Mouse (Mus musculus): ENCODE measurements around the gene Ces1a.

Ces1a gene

DNA sequence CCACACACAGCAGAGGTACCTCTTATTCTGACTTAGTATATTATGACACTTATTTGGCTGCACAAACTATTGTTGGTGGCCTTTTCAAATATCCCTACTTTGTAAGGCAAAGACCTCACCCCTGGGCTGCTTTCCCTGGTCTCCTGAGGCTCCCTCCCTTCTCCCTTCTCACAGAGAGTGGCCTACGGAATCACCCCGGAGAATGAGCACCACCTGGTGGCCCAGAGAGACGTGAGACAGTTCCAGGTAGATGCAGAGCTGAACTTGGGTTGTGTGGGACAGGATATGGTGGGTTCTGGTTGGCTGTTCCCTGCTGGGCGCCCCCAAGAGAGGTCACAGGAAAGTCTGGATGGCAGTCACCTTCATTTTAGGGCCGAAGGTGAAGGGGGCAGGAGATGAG lies 51.2 kb downstream of the Ces1a start:
- DNase-seq (ENCODE audit: low read depth, low spot score), result peak; percentile 42

DNA sequence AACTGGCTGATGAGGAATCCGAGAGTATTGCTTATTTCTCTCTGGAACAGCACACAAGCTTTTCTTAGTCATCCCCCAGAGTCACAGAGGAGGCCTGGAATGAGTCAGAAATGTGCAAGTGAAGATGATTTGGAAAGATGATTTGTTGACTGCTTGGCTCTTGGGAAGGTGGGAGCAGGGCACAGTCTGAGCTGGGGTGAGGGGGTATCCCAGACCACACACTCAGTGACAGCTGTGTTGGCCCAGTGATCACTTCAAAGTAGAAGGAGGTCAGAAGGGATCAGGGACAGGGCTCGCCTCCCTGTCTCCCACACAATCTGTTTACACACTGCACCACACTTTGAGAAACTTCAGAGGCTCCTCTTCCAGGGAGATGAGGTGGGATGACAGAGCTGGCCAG lies 63.6 kb downstream of the Ces1a start:
- no peak for DNase-seq (ENCODE audit: low read depth, low spot score)

- no peak for DNase-seq (ENCODE audit: low read depth, low spot score)
Observed at GRCm38 (mm10) chr8:92982491-92982890, 65.5 kb downstream of the Ces1a start.

DNA sequence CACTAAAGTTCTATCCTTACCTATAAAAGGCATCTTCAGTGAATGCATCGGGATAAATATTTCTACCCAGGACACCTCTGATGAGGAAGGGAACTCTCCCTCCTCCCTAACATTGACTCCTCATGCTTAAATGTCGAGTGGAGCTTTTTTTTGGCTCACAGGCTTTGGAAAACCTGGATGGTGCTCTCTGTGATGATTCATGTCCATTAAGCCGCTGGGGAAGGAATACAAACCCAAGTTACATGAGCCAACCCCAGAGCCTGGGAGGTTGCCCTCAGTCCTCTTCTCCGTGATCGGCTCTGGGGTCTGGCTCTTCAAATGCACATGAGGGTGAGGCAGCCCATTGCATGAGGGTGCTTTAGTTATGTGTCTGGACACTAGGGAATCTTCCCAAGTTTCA lies 71.3 kb downstream of the Ces1a start:
- no peak for DNase-seq (ENCODE audit: low read depth, low spot score)

DNA sequence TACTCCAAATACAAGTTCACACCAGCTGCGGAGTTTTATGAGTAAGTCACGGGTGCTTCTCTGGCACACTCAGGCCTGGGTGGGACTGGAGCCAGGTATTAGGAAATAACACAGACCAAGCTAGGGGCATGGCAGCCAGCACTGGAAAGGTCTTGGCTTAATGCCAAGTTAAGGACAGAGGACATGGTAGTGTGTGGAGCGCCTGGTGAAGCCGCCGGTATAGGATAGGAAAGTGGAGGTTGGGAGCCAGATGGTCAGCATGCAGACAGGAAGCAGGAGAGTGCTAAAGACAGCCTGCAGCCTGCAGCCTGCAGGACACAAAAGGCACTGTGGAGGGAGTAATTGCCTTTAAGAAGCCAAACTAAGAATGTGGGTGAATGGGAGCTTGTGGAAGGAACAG lies 75.0 kb downstream of the Ces1a start:
- DNase-seq (ENCODE audit: low read depth, low spot score), result peak; percentile 16
